Mouse (Mus musculus) MEL (cell line): Measurements from ENCODE around the gene Tkt. TPM values are rescaled to one million over a fixed set of nuclear protein-coding genes. Genes with fewer than 3 reads are reported as not detected.

ENCODE experiments used
- DNase-seq: peaks from one replicate; pipeline ENCODE4 v3.0.0; 2011; ENCODE audit warnings: low read depth, low spot score
- H3K27ac ChIP-seq: 2 replicates; pipeline ENCODE4 v1.5.1; 2012; ENCODE audit warnings: low read depth, mild to moderate bottlenecking, control low read depth, low read length, moderate library complexity; ENCODE audit not compliant: control insufficient read depth
- H3K27me3 ChIP-seq, 2 experiments: fragments of 150-350 bp in 1 of 2; sonication (generic) in 1 of 2; 2 replicates each; pipeline ENCODE4 v1.6.1; 2012; ENCODE audit warnings: low read length in 2 of 2, mild to moderate bottlenecking in 2 of 2, improper control_type of control experiment in 1 of 2, moderate library complexity in 1 of 2; ENCODE audit not compliant: insufficient read depth in 2 of 2, control insufficient read depth in 1 of 2
- H3K36me3 ChIP-seq, 2 experiments: 2 replicates each; pipeline ENCODE4 v1.6.1; 2012 to 2014; ENCODE audit warnings: low read length in 2 of 2, improper control_type of control experiment in 1 of 2, inconsistent platforms in 1 of 2, mild to moderate bottlenecking in 1 of 2; ENCODE audit not compliant: insufficient read depth in 2 of 2, control insufficient read depth in 1 of 2
- H3K4me1 ChIP-seq, 2 experiments: fragments of 150-350 bp in 1 of 2; sonication (generic) in 1 of 2; 2 replicates each; pipeline ENCODE4 v1.6.1; 2012; ENCODE audit warnings: low read length in 2 of 2, improper control_type of control experiment in 1 of 2, mild to moderate bottlenecking in 1 of 2; ENCODE audit not compliant: insufficient read depth in 2 of 2, control insufficient read depth in 1 of 2
- H3K4me3 ChIP-seq, 2 experiments: fragments of 150-350 bp in 1 of 2; sonication (generic) in 1 of 2; 2 replicates each; pipeline ENCODE4 v1.5.1; 2012; ENCODE audit warnings: low read depth in 2 of 2, low read length in 2 of 2, mild to moderate bottlenecking in 2 of 2, moderate library complexity in 2 of 2, control low read depth in 1 of 2, improper control_type of control experiment in 1 of 2; ENCODE audit not compliant: control insufficient read depth in 1 of 2, insufficient read depth in 1 of 2
- H3K79me2 ChIP-seq: 2 replicates; pipeline ENCODE4 v1.6.1; 2012; ENCODE audit warnings: mild to moderate bottlenecking, low read length, moderate library complexity; ENCODE audit not compliant: control insufficient read depth, poor library complexity, insufficient read depth
- H3K9ac ChIP-seq: 2 replicates; pipeline ENCODE4 v1.6.1; 2012; ENCODE audit warnings: low read depth, mild to moderate bottlenecking, control low read depth, low read length, moderate library complexity; ENCODE audit not compliant: control insufficient read depth, poor library complexity, severe bottlenecking
- H3K9me3 ChIP-seq: fragments of 150-350 bp; sonication (generic); replicated peaks from 2 replicates; pipeline ENCODE4 v1.6.1; 2012; ENCODE audit warnings: mild to moderate bottlenecking, low read length, improper control_type of control experiment, moderate library complexity; ENCODE audit not compliant: insufficient read depth
- BHLHE40 ChIP-seq: IDR thresholded peaks from 2 replicates; pipeline ENCODE4 v1.6.1; 2012; ENCODE audit warnings: low read depth, mild to moderate bottlenecking, inconsistent platforms, low read length, improper control_type of control experiment, borderline replicate concordance
- CTCF ChIP-seq, 3 experiments: IDR thresholded peaks in 2 of 3; conservative IDR thresholded peaks in 1 of 3; 2 replicates each; pipeline ENCODE4 v1.5.1; 2011 to 2012; ENCODE audit warnings: low read length in 3 of 3, low read depth in 2 of 3, mild to moderate bottlenecking in 2 of 3, improper control_type of control experiment in 1 of 3, inconsistent platforms in 1 of 3, mixed read lengths in 1 of 3, moderate library complexity in 1 of 3; ENCODE audit not compliant: control insufficient read depth in 1 of 3, insufficient read depth in 1 of 3, poor library complexity in 1 of 3, severe bottlenecking in 1 of 3
- ETS1 ChIP-seq: IDR thresholded peaks from 2 replicates; pipeline ENCODE4 v1.6.1; 2012; ENCODE audit warnings: low read depth, mild to moderate bottlenecking, inconsistent platforms, low read length, improper control_type of control experiment, moderate library complexity
- HCFC1 ChIP-seq: IDR thresholded peaks from 2 replicates; pipeline ENCODE4 v1.6.1; 2012; ENCODE audit warnings: low read depth, mild to moderate bottlenecking, inconsistent platforms, low read length, improper control_type of control experiment, moderate library complexity
- MXI1 ChIP-seq: IDR thresholded peaks from 2 replicates; pipeline ENCODE4 v1.6.1; 2011; ENCODE audit warnings: mild to moderate bottlenecking, low read depth, low read length, improper control_type of control experiment
- MYB ChIP-seq: IDR thresholded peaks from 2 replicates; pipeline ENCODE4 v1.6.1; 2011; ENCODE audit warnings: mild to moderate bottlenecking, low read depth, low read length, improper control_type of control experiment
- NELFE ChIP-seq: IDR thresholded peaks from 2 replicates; pipeline ENCODE4 v1.6.1; 2011; ENCODE audit warnings: low read depth, low read length, improper control_type of control experiment
- NRF1 ChIP-seq: IDR thresholded peaks from 2 replicates; pipeline ENCODE4 v1.6.1; 2014; ENCODE audit warnings: low read depth, mild to moderate bottlenecking, inconsistent platforms, low read length, improper control_type of control experiment, moderate library complexity; ENCODE audit not compliant: poor library complexity, insufficient read depth, severe bottlenecking
- POLR2AphosphoS5 ChIP-seq: IDR thresholded peaks from 2 replicates; pipeline ENCODE4 v1.6.1; 2012; ENCODE audit warnings: low read depth, borderline replicate concordance, mild to moderate bottlenecking, inconsistent platforms, low read length, moderate library complexity, mixed read lengths
- RAD21 ChIP-seq: IDR thresholded peaks from 2 replicates; pipeline ENCODE4 v1.6.1; 2011; ENCODE audit warnings: mild to moderate bottlenecking, low read depth, low read length, improper control_type of control experiment
- SIN3A ChIP-seq: IDR thresholded peaks from 2 replicates; pipeline ENCODE4 v1.6.1; 2012; ENCODE audit warnings: low read length, improper control_type of control experiment, inconsistent platforms
- SMC3 ChIP-seq: IDR thresholded peaks from 2 replicates; pipeline ENCODE4 v1.6.1; 2011; ENCODE audit warnings: low read depth, low read length, improper control_type of control experiment
- TAL1 ChIP-seq: IDR thresholded peaks from 2 replicates; pipeline ENCODE4 v1.6.1; 2012; ENCODE audit warnings: mild to moderate bottlenecking, inconsistent platforms, low read length, moderate library complexity, mixed read lengths
- TBP ChIP-seq: IDR thresholded peaks from 2 replicates; pipeline ENCODE4 v1.8.0; 2011; ENCODE audit warnings: low read depth, low read length, improper control_type of control experiment
- USF1 ChIP-seq: IDR thresholded peaks from 2 replicates; pipeline ENCODE4 v1.6.1; 2014; ENCODE audit warnings: low read depth, mild to moderate bottlenecking, inconsistent platforms, low read length, improper control_type of control experiment, moderate library complexity
- USF2 ChIP-seq, 2 experiments: IDR thresholded peaks; 2 replicates each; pipeline ENCODE4 v1.6.1; 2011 to 2012; ENCODE audit warnings: improper control_type of control experiment in 2 of 2, low read length in 2 of 2, borderline replicate concordance in 1 of 2, inconsistent platforms in 1 of 2, low read depth in 1 of 2, mild to moderate bottlenecking in 1 of 2; ENCODE audit not compliant: insufficient read depth in 1 of 2
- ZC3H11A ChIP-seq: IDR thresholded peaks from 2 replicates; pipeline ENCODE4 v1.6.1; 2012; ENCODE audit warnings: low read depth, mild to moderate bottlenecking, inconsistent platforms, low read length, improper control_type of control experiment
- polyA plus RNA-seq, 2 experiments: library from polyadenylated mRNA; stranded (reverse) in 1 of 2; unstranded in 1 of 2; fragments of >175 nt in 1 of 2; fragments of >200 nt in 1 of 2; gene quantifications; 2 replicates each; pipeline versions ENCODE4 v1.2.1 to v1.2.4; 2012; ENCODE audit warnings: low replicate concordance in 2 of 2, low read depth in 1 of 2; ENCODE audit not compliant: insufficient read length in 2 of 2, insufficient read depth in 1 of 2, missing spikeins in 1 of 2
- total RNA-seq: library from RNA; depleted of rRNA; stranded (reverse); fragments of 300-350 nt; gene quantifications from 2 replicates; pipeline ENCODE4 v1.2.3, GENCODE M21; 2012

Tkt gene
- total and polyA plus RNA-seq, 3 experiments: 115 to 1,273 (median 640) TPM

GRCm38 (mm10) chr14:30591417-30591816, 43.3 kb downstream of the Tkt start:
- no peaks in the 10 kb centered on the region for H3K9me3 ChIP-seq
- peaks cover 0 to 8% of the 10 kb centered on the region in 2 experiments; a peak in 2 of 4 replicates for H3K4me1 ChIP-seq
- H3K9ac ChIP-seq: peak overlapping the region; percentile 21; the same call in 1 of the 2 replicates
- no peak overlapping the region for H3K27ac ChIP-seq
- no peaks in the 10 kb centered on the region for H3K79me2 ChIP-seq
- H3K36me3 ChIP-seq: peaks cover 2 to 3% of the 10 kb centered on the region in 2 experiments; a peak in 1 of 4 replicates
- DNase-seq: peak; percentile 79
- peak overlapping the region in 1 of 2 experiments; percentile 24; a peak in 2 of 4 replicates for H3K4me3 ChIP-seq
- H3K27me3 ChIP-seq: no peaks in the 10 kb centered on the region
- TF ChIP-seq TBP (no peak), SMC3 (peak; percentile 99), ZC3H11A (peak; percentile 93), MXI1 (no peak), RAD21 (peak; percentile 86), TAL1 (no peak), SIN3A (0 out of 2 replicates have a peak, but pooled peaks have one; percentile 22), CTCF (IDR thresholded peaks at IDR 0.05 in 2 of 3, conservative IDR thresholded peaks at IDR 0.05 in 1 of 3; ENCODE audit: control insufficient read depth in 1 of 3, insufficient read depth in 1 of 3, low read depth in 2 of 3, low read length in 3 of 3, poor library complexity in 1 of 3, severe bottlenecking in 1 of 3) (peak; percentile 96 to 98 (median 98)), USF2 (IDR thresholded peaks at IDR 0.05; ENCODE audit: borderline replicate concordance in 1 of 2, insufficient read depth in 1 of 2, low read depth in 1 of 2, low read length in 2 of 2) (no peak), MYB (no peak)

- no peak overlapping the region for H3K27ac ChIP-seq
- no peak for DNase-seq
- H3K9ac ChIP-seq: no peak overlapping the region
- H3K27me3 ChIP-seq: no peaks in the 10 kb centered on the region
- TF ChIP-seq USF1 (no peak), MYB (no peak), POLR2AphosphoS5 (no peak), BHLHE40 (no peak), NRF1 (no peak), NELFE (no peak), ETS1 (no peak), HCFC1 (no peak)
- TF ChIP-seq, all 39 proteins: peak for 0
- 0 out of 4 replicates have a peak, but pooled peaks cover 0 to 3% of the 10 kb centered on the region in 2 experiments for H3K4me1 ChIP-seq
- H3K9me3 ChIP-seq: no peaks in the 10 kb centered on the region
- no peaks in the 10 kb centered on the region for H3K79me2 ChIP-seq
- H3K36me3 ChIP-seq: peaks cover 0 to 2% of the 10 kb centered on the region in 2 experiments; a peak in 1 of 4 replicates
- no peak overlapping the region for H3K4me3 ChIP-seq
Measured at GRCm38 (mm10) chr14:30593279-30594091, 45.3 kb downstream of the Tkt start.
